Mouse (Mus musculus): ENCODE measurements around the gene Olfr1310.
"Not testable (repeated sequence)": the region's sequence is repeated elsewhere in the genome, so short reads cannot be mapped to it uniquely, and the experiment has no call there.

The Olfr1310 gene

GRCm38 (mm10) chr2:112012608-112013007, at the start of gene Olfr1310:
Gene Olfr1310, minus strand, starts transcription at chr2:112012708.
- no peak for DNase-seq

DNA sequence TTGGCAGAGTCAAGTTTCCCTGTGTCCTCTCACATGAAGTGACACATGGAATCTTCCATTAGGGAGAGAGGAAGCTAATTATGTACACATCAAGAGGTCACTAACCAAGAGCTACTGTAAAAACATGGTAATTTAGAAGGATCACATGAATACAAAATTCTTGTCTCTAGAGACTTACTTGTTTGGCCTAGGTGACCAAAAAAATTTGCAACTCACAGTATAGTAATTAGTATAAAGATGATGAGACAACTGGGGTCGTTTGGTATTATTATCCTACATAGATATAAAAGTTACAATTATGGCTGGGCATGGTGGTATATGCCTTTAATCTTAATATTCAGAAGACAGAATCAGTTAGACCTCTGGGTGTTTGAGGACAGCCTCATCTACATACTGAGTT, 37.6 kb upstream of the Olfr1310 start, which contains the start of gene Olfr1312:
Olfr1312 (minus strand) TSS at position 101 of the 400 bp plus-strand sequence.
- no peak for DNase-seq

DNA sequence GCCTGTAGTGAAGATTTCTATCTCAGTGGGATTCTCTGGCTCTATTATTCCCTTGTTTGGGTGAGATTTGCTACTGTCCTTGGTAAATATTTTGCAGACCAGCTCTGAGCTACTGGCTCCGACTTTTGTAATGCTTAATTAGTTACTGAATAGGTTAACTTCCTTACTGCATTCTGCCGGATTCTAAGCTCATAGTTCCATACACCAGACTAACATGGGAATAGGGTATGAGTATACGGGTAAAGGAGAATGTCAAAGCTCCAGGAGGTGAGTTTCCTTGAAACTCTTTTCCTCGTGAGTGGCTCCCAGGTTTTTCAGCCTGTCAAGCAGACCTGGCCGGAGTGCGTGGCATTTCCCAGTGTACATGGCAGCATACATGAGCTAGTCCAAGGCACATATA, 14.5 kb upstream of the Olfr1310 start:
- not testable (repeated sequence) for DNase-seq

DNA sequence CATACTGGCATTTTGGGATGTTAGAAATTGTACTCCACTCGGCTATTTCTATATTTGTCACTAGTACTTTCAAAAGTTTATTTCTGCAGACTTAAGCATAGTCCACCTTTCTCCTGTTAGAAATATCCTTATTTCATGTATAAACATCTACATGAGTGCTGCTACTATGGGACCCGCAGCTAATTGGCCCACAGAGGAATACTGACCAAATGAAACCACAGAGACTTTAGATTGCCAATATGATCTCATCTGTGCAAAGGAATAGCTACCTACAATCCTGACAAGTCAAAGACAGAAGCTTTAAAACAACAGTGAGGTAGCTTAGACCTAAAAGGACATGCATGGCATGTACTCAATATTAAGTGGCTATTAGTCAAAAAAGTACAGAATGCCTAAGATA, 11.8 kb upstream of the Olfr1310 start, which contains the start of gene Olfr1311:
Olfr1311 (minus strand) TSS at position 101 of the 400 bp plus-strand sequence.
- no peak for DNase-seq

DNA sequence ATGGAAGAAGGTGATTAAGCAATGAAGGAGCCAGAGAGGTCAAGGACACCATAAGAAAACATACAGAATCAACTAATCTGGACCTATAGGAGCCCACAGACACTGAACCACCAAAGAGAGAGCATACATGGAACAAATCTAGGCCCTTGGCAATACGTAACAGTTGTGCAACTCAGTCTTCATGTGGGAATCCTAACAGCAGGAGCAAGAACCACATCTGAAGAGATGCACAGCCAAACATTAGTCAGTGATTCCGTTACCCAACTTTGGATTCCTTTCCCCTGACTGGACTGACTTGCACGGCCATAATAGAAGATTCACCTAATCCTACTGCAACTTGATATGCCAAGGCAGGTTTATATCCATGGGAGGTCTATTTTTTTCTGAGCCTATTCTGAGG, 2.4 kb upstream of the Olfr1310 start:
- DNase-seq, result no peak

DNA sequence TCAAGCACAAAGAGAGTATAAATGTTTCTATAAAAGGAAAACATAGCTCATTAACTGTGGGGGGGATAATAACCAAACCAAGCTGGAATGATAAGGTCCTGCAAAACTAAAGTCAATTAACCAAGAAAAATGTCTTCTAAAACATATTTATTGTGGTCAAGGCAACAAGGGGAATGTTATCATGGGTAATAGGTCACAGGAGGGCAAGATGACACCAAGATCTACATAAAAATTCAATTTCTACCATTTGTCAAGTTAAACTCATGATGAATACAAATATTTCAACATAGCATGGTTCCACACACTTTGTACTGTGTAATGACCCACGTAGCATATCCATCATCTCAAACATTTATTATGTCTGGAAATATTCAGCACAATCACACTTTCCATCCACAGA, 22.3 kb downstream of the Olfr1310 start, which contains the start of gene Olfr1309:
Olfr1309 (minus strand) TSS at position 101 of the 400 bp plus-strand sequence.
- DNase-seq, result no peak

DNA sequence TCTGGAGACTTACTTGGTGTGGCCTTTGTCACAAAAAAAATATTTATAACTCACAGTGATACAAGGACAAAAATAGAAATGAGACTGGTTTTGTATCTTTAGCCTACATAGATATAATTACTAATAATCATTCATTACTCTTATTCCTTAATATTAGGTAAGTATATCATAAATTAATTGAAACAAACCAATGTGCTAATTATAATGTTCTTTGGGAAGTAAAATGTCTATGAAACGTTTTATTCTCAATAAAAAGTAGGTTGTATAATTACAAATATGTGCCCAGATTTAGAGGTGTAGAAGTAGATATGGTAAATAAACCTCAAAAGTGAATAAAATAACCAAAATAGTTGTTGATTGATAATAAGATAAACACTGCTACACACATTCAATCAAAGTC, 47.7 kb downstream of the Olfr1310 start, which contains the start of gene Olfr1308:
Olfr1308 (minus strand) TSS at position 101 of the 400 bp plus-strand sequence.
- DNase-seq, result no peak

Measured in thymus, adult 18-20 months (tissue).